Comparison of ENCODE assay signal across 9 mouse cellular contexts in genomic region chr2:26573396-26573795, GRCm38 (mm10). TPM values are rescaled to one million over a fixed set of nuclear protein-coding genes. Genes with fewer than 3 reads are reported as not detected.
A peak's percentile ranks its signal among the peaks of the same experiment; 100 is the strongest.
DNase-seq lines count a peak whose midpoint lies in the region; ATAC-seq and TF ChIP-seq lines count a peak whose summit lies in the region.
"Had no signal": no experiment of that assay in that cellular context is flagged by ENCODE, and none has a peak within 500 bp of the region (broad histone marks: within the 10 kb centered on the region; RNA-seq: fewer than 3 reads in every experiment).

No protein-coding gene starts in this region.

- 0 out of 2 replicates have a peak, but pooled peaks have one; percentile 14 for ATAC-seq in kidney, postnatal 0 days (replicated peaks; ENCODE audit: low FRiP score, low read depth)
- ATAC-seq in megakaryocyte-erythroid progenitor cell, adult 5-6 weeks (replicated peaks; ENCODE audit: low FRiP score, low TSS enrichment, poor library complexity, severe bottlenecking): peak; percentile 17; the same call in 1 of the 2 replicates
- ATAC-seq in erythroblast, adult 5-6 weeks (replicated peaks; ENCODE audit: low FRiP score, poor library complexity, severe bottlenecking): no peak
- no peak for ATAC-seq in inflammation-experienced regulatory T-cells, adult 6 months

- TF ChIP-seq CTCF in kidney, postnatal 0 days (IDR thresholded peaks at IDR 0.05; ENCODE audit: low read depth): no peak

- DNase-seq in adrenal gland, postnatal 14 days: peak; percentile 81
- DNase-seq in adrenal gland, postnatal 4 days (ENCODE audit: low spot score in 2 of 2): no peak
- DNase-seq in 416B (ENCODE audit: low read depth): peak; percentile 42
- no peak for DNase-seq in heart, embryonic 10.5 days (ENCODE audit: low spot score)
- DNase-seq in kidney, postnatal 0 days (ENCODE audit: low spot score): peak; percentile 69

- 55% methylated on average over 12 of the region's 12 CpGs for WGBS in heart, embryonic 10.5 days
- 27% methylated on average over 12 of the region's 12 CpGs for WGBS in kidney, postnatal 0 days

- H3K4me1 ChIP-seq in heart, embryonic 10.5 days: peaks cover 82% of the 10 kb centered on the region
- H3K4me1 ChIP-seq in kidney, postnatal 0 days (replicated peaks; ENCODE audit: insufficient read depth, low read length): peaks cover 22% of the 10 kb centered on the region

- no peak overlapping the region for H3K4me3 ChIP-seq in heart, embryonic 10.5 days
- H3K4me3 ChIP-seq in kidney, postnatal 0 days (replicated peaks; ENCODE audit: low read depth, low read length): no peak overlapping the region

- H3K27ac ChIP-seq in heart, embryonic 10.5 days: peak overlapping the region; percentile 60
- peak overlapping the region; percentile 70 for H3K27ac ChIP-seq in kidney, postnatal 0 days

- H3K27me3 ChIP-seq in heart, embryonic 10.5 days (ENCODE audit: insufficient read depth, poor library complexity, severe bottlenecking): no peaks in the 10 kb centered on the region
- no peaks in the 10 kb centered on the region for H3K27me3 ChIP-seq in kidney, postnatal 0 days (ENCODE audit: insufficient read depth, low read length)

- no peak overlapping the region for H3K9ac ChIP-seq in kidney, postnatal 0 days (ENCODE audit: low read depth, low read length)

- peak overlapping the region; percentile 10; the same call in 1 of the 2 replicates for H3K4me2 ChIP-seq in kidney, postnatal 0 days (ENCODE audit: low read length)

- H3K36me3 ChIP-seq in heart, embryonic 10.5 days: no peaks in the 10 kb centered on the region
- no peaks in the 10 kb centered on the region for H3K36me3 ChIP-seq in kidney, postnatal 0 days (ENCODE audit: insufficient read depth, low read length)

- no peaks in the 10 kb centered on the region for H3K9me3 ChIP-seq in heart, embryonic 10.5 days
- no peaks in the 10 kb centered on the region for H3K9me3 ChIP-seq in kidney, postnatal 0 days (replicated peaks; ENCODE audit: low read length)

RNA-seq across cellular contexts. Expression of gene Egfl7, which starts 6.4 kb away (rescaled TPM):
- 217 and 247 TPM in 2 replicates for total RNA-seq in adrenal gland, postnatal 14 days (2021)
- 100 to 1,000 TPM; 265 to 295 TPM for total RNA-seq in adrenal gland, postnatal 4 days (2021)
- 164 and 186 TPM in 2 replicates for polyA plus RNA-seq in heart, embryonic 10.5 days (2016; fragmentation: Nextera tagmentation; extraction: Ambion mirVana)
- 199 and 211 TPM in 2 replicates for polyA plus RNA-seq in kidney, postnatal 0 days (2015; fragmentation: Nextera tagmentation; extraction: Ambion mirVana)
- total RNA-seq in megakaryocyte-erythroid progenitor cell, adult 5-6 weeks (2014; fragmentation: Nextera tagmentation): 88.4 and 89.4 TPM in 2 replicates
- 31.8 and 63.1 TPM in 2 replicates for total RNA-seq in megakaryocyte-erythroid progenitor cell, adult 5-6 weeks (2017)
- 7.5 TPM in 1 of 2 replicates, not detected in the other for total RNA-seq in erythroblast, adult 5-6 weeks (2015; ENCODE audit: low replicate concordance)
- 4.9 and 8.2 TPM in 2 replicates for total RNA-seq in erythroblast, adult 5-6 weeks (2017; ENCODE audit: low replicate concordance)
- polyA plus RNA-seq in inflammation-experienced regulatory T-cells, adult 6 months (2017; shearing (Covaris generic)): 1 to 10 TPM in 2 of 3 experiments, not detected in 1; 1.7 to 2.3 TPM

RNA-seq across cellular contexts. Expression of gene Gm20532, which starts 13.0 kb away (rescaled TPM):
- not detected in 2 replicates for total RNA-seq in adrenal gland, postnatal 14 days (2021)
- not detected for total RNA-seq in adrenal gland, postnatal 4 days (2021)
- polyA plus RNA-seq in heart, embryonic 10.5 days (2016; fragmentation: Nextera tagmentation; extraction: Ambion mirVana): not detected in 2 replicates
- polyA plus RNA-seq in kidney, postnatal 0 days (2015; fragmentation: Nextera tagmentation; extraction: Ambion mirVana): not detected in 2 replicates
- total RNA-seq in megakaryocyte-erythroid progenitor cell, adult 5-6 weeks (2014; fragmentation: Nextera tagmentation): not detected in 2 replicates
- not detected in 2 replicates for total RNA-seq in megakaryocyte-erythroid progenitor cell, adult 5-6 weeks (2017)
- total RNA-seq in erythroblast, adult 5-6 weeks (2015; ENCODE audit: low replicate concordance): not detected in 2 replicates
- total RNA-seq in erythroblast, adult 5-6 weeks (2017; ENCODE audit: low replicate concordance): not detected in 2 replicates
- not detected for polyA plus RNA-seq in inflammation-experienced regulatory T-cells, adult 6 months (2017; shearing (Covaris generic))
- polyA plus RNA-seq: C2C12 had no signal

RNA-seq across cellular contexts. Expression of gene Agpat2, which starts 30.8 kb away (rescaled TPM):
- total RNA-seq in adrenal gland, postnatal 14 days (2021): 271 and 405 TPM in 2 replicates
- total RNA-seq in adrenal gland, postnatal 4 days (2021): 100 to 1,000 TPM; 121 to 156 TPM
- 20.4 and 28.9 TPM in 2 replicates for polyA plus RNA-seq in heart, embryonic 10.5 days (2016; fragmentation: Nextera tagmentation; extraction: Ambion mirVana)
- polyA plus RNA-seq in kidney, postnatal 0 days (2015; fragmentation: Nextera tagmentation; extraction: Ambion mirVana): 53.8 and 57.1 TPM in 2 replicates
- total RNA-seq in megakaryocyte-erythroid progenitor cell, adult 5-6 weeks (2014; fragmentation: Nextera tagmentation): 14.8 and 15.2 TPM in 2 replicates
- total RNA-seq in megakaryocyte-erythroid progenitor cell, adult 5-6 weeks (2017): 9.9 and 11.8 TPM in 2 replicates
- total RNA-seq in erythroblast, adult 5-6 weeks (2015; ENCODE audit: low replicate concordance): 17.1 and 32.7 TPM in 2 replicates
- 23.0 and 24.4 TPM in 2 replicates for total RNA-seq in erythroblast, adult 5-6 weeks (2017; ENCODE audit: low replicate concordance)
- 1 to 10 TPM; 6.6 to 9.1 (median 7.4) TPM for polyA plus RNA-seq in inflammation-experienced regulatory T-cells, adult 6 months (2017; shearing (Covaris generic))

RNA-seq across cellular contexts. Expression of gene Fam69b, which starts 54.9 kb away (rescaled TPM):
- 10.0 and 12.3 TPM in 2 replicates for total RNA-seq in adrenal gland, postnatal 14 days (2021)
- total RNA-seq in adrenal gland, postnatal 4 days (2021): 10 to 100 TPM; 11.1 to 11.4 TPM
- polyA plus RNA-seq in heart, embryonic 10.5 days (2016; fragmentation: Nextera tagmentation; extraction: Ambion mirVana): 15.7 and 18.2 TPM in 2 replicates
- polyA plus RNA-seq in kidney, postnatal 0 days (2015; fragmentation: Nextera tagmentation; extraction: Ambion mirVana): 27.3 and 29.5 TPM in 2 replicates
- total RNA-seq in megakaryocyte-erythroid progenitor cell, adult 5-6 weeks (2014; fragmentation: Nextera tagmentation): 5.7 and 7.7 TPM in 2 replicates
- total RNA-seq in megakaryocyte-erythroid progenitor cell, adult 5-6 weeks (2017): 6.8 and 8.0 TPM in 2 replicates
- not detected in 2 replicates for total RNA-seq in erythroblast, adult 5-6 weeks (2015; ENCODE audit: low replicate concordance)
- 0.34 TPM in 1 of 2 replicates, not detected in the other for total RNA-seq in erythroblast, adult 5-6 weeks (2017; ENCODE audit: low replicate concordance)
- 1 to 10 TPM; 1.2 to 4.2 (median 2.1) TPM for polyA plus RNA-seq in inflammation-experienced regulatory T-cells, adult 6 months (2017; shearing (Covaris generic))

RNA-seq across cellular contexts. Expression of gene Notch1, which starts 56.9 kb away (rescaled TPM):
- total RNA-seq in adrenal gland, postnatal 14 days (2021): 27.5 and 35.7 TPM in 2 replicates
- 10 to 100 TPM; 35.1 to 48.7 TPM for total RNA-seq in adrenal gland, postnatal 4 days (2021)
- polyA plus RNA-seq in heart, embryonic 10.5 days (2016; fragmentation: Nextera tagmentation; extraction: Ambion mirVana): 13.2 and 16.6 TPM in 2 replicates
- polyA plus RNA-seq in kidney, postnatal 0 days (2015; fragmentation: Nextera tagmentation; extraction: Ambion mirVana): 12.1 and 12.9 TPM in 2 replicates
- 2.6 and 3.1 TPM in 2 replicates for total RNA-seq in megakaryocyte-erythroid progenitor cell, adult 5-6 weeks (2014; fragmentation: Nextera tagmentation)
- 0.56 and 0.61 TPM in 2 replicates for total RNA-seq in megakaryocyte-erythroid progenitor cell, adult 5-6 weeks (2017)
- 7.3 and 10.0 TPM in 2 replicates for total RNA-seq in erythroblast, adult 5-6 weeks (2015; ENCODE audit: low replicate concordance)
- total RNA-seq in erythroblast, adult 5-6 weeks (2017; ENCODE audit: low replicate concordance): 3.3 and 4.6 TPM in 2 replicates
- 10 to 100 TPM; 24.9 to 41.2 (median 27.0) TPM for polyA plus RNA-seq in inflammation-experienced regulatory T-cells, adult 6 months (2017; shearing (Covaris generic))

Comparison
In these comparisons a context has a peak if more than half of its experiments do, and no peak if none do; other contexts are left out.
1. DNase-seq: peak in adrenal gland, postnatal 14 days (single experiment), 416B (single experiment) and kidney, postnatal 0 days (single experiment); none in adrenal gland, postnatal 4 days (0 of 2) and heart, embryonic 10.5 days (single experiment).
2. ATAC-seq: peak in kidney, postnatal 0 days (single experiment) and megakaryocyte-erythroid progenitor cell, adult 5-6 weeks (single experiment); none in erythroblast, adult 5-6 weeks (single experiment) and inflammation-experienced regulatory T-cells, adult 6 months (single experiment).